Comparison of ENCODE assay signal across 17 mouse cellular contexts in genomic region chr6:64098662-64099061, GRCm38 (mm10).
DNase-seq lines count a peak whose midpoint lies in the region; ATAC-seq and TF ChIP-seq lines count a peak whose summit lies in the region.
"Had no signal": no experiment of that assay in that cellular context is flagged by ENCODE, and none has a peak within 500 bp of the region (broad histone marks: within the 10 kb centered on the region; RNA-seq: fewer than 3 reads in every experiment).

No protein-coding gene starts in this region.

- intact Hi-C loops in gastrocnemius, postnatal 14 days (cut with DNase I; ENCODE audit: low total_unique reads), result no loop called here

- no peak for TF ChIP-seq CTCF in thymus, adult 2 months (IDR thresholded peaks at IDR 0.05; ENCODE audit: borderline replicate concordance, control insufficient read depth, extremely low read depth, insufficient read depth, low read length, poor library complexity)

- 89% methylated on average over 10 of the region's 10 CpGs for WGBS in thymus, adult 2 months

- DNase-seq in frontal cortex, postnatal 25 days (ENCODE audit: low spot score in 2 of 2), result no peak
- peak; percentile 5 for DNase-seq in right cerebral cortex, adult 18-20 months
- DNase-seq in right cerebral cortex, postnatal 10 days (ENCODE audit: low spot score in 2 of 2), result no peak
- peak; percentile 11 to 37 for DNase-seq in cerebellum, postnatal 36 days
- no peak for DNase-seq in thymus, adult 2 months
- no peak for DNase-seq in gastrocnemius, postnatal 14 days
- DNase-seq: adrenal gland, adult 8-10 months; embryo, embryonic 11 days; gastrocnemius, adult 2 months; liver, postnatal 0 days; lung, postnatal 36 days; thymus, postnatal 36 days had no signal

- H3K4me3 ChIP-seq in thymus, adult 2 months (ENCODE audit: control insufficient read depth, insufficient read depth, low read length), result no peak overlapping the region
- H3K4me3 ChIP-seq: erythroblast, embryonic 14.5 days; gastrocnemius, adult 2 months; limb, embryonic 15.5 days; neural tube, embryonic 13.5 days had no signal

- H3K36me3 ChIP-seq in thymus, adult 2 months (ENCODE audit: control insufficient read depth, insufficient read depth, low read length), result no peaks in the 10 kb centered on the region
- H3K36me3 ChIP-seq: limb, embryonic 15.5 days; neural tube, embryonic 13.5 days had no signal

- no peak for TF ChIP-seq POLR2A in thymus, adult 2 months (IDR thresholded peaks at IDR 0.05; ENCODE audit: control insufficient read depth, extremely low read depth, insufficient read depth, low read length, poor library complexity)

- H3K4me1 ChIP-seq in thymus, adult 2 months (replicated peaks; ENCODE audit: control insufficient read depth, insufficient read depth, low read length), result no peaks in the 10 kb centered on the region
- H3K4me1 ChIP-seq: limb, embryonic 15.5 days; neural tube, embryonic 13.5 days had no signal

- no peaks in the 10 kb centered on the region for H3K27me3 ChIP-seq in thymus, adult 2 months (ENCODE audit: control insufficient read depth, insufficient read depth, low read length)
- H3K27me3 ChIP-seq: limb, embryonic 15.5 days; neural tube, embryonic 13.5 days had no signal

- peak; percentile 57 for ATAC-seq in frontal cortex, adult (ENCODE audit: low TSS enrichment)
- ATAC-seq: CD4-positive, CD25-positive, alpha-beta regulatory T cell, adult 4 months; liver, postnatal 0 days had no signal

- no peak overlapping the region for H3K27ac ChIP-seq in thymus, adult 2 months (ENCODE audit: control insufficient read depth, insufficient read depth, low read length)
- H3K27ac ChIP-seq: gastrocnemius, adult 2 months; limb, embryonic 15.5 days; neural tube, embryonic 13.5 days had no signal

Comparison
In these comparisons a context has a peak if more than half of its experiments do, and no peak if none do; other contexts are left out.
1. DNase-seq: peak in right cerebral cortex, adult 18-20 months (single experiment) and cerebellum, postnatal 36 days (2 of 2); none in frontal cortex, postnatal 25 days (0 of 2), right cerebral cortex, postnatal 10 days (0 of 2), thymus, adult 2 months (single experiment) and gastrocnemius, postnatal 14 days (single experiment).